Mouse (Mus musculus) cerebellum, adult 11-12 months (tissue): ENCODE measurements at regions not wholly inside any gene's neighbourhood (a gene's known extent, or its start where the extent isn't known, plus 50 kb on each side); places are given as distances from the start of the nearest gene placed in this dataset.

Experiments
- DNase-seq: peaks from one replicate; pipeline ENCODE4 v3.0.0; 2022

DNA sequence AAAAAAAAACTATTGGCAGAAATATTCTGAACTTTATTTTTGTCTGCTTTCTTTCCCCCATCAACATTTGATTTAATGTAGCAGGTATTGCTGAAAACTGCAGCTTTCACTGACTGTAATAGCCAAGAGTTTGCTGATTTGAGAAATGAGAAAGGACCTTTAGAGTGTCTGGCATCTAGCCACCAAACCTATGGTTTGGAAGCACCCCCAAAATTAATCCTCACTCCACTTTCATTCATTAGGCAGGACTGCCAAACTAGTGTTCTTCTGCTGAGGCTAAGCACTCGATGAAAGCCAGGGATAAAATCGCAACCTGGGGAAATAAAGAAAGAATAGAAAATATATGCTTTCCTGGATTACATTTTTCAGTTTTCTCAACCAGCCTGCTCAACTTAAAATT lies 320.4 kb downstream of the Atp6ap1l start:
- no peak for DNase-seq

DNA sequence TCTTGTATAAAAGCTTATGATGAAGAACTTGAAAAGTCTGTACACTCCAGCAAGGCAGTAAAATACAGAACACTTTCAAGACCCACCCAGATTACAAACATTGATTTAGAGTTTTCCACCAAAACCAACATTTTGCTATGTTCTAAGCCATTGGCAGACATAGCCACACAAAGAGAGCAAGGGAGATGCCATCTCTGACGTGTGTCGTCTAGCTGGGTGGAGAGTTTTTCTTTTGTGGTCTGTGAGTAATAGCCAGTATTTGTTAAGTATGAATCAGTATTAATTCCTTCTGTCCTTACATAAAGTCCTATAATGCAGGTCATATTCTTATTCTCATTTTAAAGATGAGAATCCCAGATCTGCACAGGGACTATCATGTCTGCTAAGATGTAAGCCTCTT lies 329.8 kb downstream of the Atp6ap1l start:
- DNase-seq = no peak

DNA sequence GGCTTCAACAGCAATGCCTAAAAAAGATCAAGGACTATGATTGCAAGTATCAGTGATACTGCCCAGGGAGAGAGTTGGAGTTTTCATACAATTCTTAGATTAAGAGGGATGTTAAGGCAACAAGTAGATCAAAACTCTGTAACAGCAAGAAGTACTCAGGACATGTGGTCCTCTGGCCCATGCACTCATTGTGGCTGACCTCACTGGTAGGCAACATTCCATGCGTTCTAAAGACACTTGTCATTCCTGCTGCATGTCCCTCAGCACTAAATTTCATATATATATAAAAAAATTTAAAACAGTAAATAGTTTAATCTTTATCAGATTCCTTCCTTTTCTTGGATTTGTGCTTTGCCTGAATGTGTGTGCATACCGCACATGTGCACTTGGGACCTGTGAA lies 332.6 kb downstream of the Atp6ap1l start:
- no peak for DNase-seq

DNA sequence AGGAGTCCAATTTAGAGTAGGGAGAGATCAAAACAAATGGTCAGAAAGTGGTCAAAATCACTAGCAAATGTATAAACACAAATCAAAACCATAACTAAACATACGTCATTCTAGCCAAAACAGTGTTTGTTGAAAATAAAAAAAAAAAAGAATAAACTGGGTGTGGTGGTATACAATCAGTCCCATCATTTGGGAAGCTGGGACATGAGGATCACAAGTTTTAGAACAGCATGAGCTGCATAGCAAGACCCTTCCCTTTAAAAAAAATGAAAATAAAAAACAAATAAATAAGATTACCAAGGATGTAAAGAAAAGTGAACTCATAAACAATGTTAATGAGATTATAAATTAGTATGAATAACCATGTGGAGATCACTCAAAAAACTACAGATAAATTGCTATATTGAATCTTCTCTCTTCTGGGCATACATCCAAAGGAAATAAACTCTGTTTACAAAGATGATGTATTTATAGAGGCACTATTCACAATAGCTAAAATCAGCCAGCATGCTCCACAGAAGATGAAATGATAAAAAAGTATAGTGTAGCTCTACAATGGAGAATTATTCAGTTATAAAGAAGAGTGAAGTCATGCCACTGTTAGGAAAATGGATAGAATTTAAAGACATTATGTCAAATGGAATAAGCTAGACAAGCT lies 341.8 kb downstream of the Atp6ap1l start:
- DNase-seq = no peak

DNA sequence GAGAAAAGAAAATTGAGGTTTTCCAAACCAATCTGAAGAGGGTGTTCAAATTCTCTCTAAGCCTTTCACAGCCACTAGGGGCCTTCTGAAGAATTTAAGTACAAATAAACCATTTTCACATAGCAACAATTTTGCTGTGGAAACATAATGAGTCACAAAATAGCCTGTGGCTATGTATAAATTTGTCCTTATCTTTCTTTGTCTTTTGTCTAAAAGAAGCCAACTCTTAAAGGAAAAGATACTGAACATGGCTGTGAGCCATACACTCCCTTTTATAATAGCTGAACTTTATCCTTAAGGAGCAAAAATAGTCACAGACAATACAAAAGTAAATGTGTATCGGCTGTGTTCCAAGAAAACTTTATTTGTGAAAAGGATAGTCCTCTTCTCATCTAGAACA lies 345.1 kb downstream of the Atp6ap1l start:
- DNase-seq = no peak

DNA sequence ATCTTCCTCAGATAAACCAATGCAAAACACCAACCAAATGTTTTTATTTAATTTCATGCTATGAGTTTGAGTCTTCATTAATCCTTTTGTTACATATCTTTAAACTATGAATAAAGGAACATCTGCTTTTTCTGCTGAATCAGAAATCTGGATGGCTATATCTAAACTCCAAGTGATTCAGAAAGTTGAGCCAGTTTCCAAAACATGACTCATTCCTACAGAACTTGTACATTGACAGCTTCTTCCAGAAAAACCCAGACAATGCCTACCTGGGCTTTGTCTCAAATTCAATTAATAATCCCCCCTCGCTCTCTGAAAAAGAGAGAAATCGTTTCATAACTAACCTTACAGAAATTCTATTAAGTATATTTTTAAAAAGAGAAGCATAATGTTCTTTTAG lies 345.7 kb downstream of the Atp6ap1l start:
- no peak for DNase-seq

DNA sequence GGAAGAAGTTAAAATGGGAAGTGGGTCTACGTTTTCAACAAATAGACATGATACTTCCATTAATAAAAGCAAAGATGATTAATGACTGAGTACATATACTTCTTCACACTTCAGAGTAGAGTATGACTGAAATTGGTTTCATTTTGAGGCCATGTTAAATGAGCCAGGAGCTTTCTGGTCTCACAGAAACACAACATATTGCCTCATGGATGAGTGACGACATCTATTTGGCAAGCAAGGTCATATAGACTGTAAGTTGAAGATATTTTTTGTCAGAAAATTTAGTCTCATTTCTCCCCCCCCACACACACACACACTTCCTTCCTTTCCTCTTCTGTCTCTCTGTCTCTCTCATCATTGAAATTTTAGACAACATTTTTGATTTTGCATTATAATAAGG lies 354.0 kb downstream of the Atp6ap1l start:
- no peak for DNase-seq

DNA sequence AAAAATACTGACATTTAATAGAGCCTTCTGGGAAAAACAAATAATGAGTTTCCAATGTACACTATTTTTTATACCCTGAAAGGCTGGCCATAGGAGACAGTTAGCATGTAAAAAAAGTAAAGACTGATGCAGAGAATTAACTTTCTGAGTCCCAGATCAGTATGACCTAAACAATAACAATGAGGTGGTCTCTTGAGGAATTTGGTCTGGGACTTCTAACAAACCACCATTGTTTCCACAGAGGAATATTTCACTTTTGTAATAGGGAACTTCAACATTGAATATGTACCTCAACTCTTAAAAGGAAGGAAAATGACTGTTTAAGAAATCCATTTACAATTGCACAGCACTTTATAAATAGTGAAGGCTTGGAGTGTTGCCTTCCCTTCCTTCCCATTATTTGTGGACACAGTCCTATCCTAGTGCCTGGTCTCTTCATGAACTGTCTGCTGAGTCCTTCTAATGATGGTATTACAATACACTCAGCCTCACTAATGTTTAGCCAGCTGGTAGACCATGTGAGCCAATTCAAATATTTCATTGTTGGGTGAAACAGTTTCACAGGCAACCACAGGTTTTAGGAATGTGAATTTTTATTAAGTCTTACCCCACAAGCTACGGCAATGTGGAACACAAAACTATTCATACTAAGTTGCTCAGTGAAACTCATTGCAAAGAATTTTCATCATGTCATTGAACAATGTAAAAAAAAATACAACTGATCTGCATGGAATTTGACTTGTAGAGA lies 358.7 kb downstream of the Atp6ap1l start:
- DNase-seq = no peak

DNA sequence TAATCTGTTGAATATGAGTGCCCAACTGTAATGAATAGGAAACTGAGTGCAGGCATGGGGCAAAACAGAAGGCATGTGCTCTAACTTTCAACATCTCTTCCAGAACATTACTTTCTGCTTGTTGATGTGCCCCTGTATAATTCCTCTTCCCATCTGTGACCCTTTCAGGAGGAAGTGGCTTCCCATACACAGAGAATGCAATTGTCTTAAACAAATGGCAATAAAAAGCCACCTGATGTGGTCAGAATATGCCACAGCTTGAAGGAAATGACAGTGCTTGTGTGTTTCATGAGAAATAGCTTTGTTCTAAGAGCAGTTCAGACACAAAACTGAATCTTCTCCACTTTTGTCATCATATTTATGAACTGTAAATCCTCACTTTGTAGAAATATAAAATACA lies 359.3 kb downstream of the Atp6ap1l start:
- DNase-seq = no peak

DNA sequence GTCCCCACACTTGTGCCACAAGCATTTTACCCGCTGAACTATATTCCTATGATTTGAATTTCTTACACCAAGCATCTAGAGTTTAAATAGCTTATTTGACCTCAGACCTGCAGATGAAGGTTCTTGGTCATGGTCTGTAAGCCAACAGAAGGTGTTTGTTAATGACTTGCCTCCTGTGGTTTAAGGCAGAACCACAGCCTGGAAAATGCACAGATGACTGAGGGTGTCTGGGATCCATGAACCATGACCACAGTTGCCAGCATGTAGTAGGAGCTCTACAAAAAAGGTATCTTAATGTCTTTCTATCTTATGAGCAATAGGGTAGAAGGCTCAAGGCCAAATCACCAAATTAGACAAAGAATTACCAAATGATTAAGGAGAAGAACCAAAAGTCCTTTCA lies 367.6 kb downstream of the Atp6ap1l start:
- DNase-seq = peak; percentile 1

DNA sequence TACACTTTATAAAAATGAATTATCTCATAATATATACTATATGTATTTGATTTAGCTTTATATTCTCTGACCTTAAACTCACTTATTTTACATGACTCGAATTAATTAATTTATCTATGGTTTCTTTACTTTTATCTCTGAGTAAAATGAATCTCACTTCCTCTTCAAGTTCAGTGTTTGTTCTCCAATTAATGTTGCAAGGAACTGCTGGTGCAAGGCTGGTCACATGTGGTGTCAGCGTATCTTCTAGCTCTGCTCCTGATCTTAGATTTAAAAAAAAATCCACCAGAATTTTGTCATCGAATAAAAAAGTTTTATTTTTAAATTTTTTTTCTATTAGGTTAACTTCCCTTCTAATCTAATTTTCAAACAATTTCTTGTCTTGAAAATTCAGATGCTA lies 378.2 kb downstream of the Atp6ap1l start:
- DNase-seq = no peak

DNA sequence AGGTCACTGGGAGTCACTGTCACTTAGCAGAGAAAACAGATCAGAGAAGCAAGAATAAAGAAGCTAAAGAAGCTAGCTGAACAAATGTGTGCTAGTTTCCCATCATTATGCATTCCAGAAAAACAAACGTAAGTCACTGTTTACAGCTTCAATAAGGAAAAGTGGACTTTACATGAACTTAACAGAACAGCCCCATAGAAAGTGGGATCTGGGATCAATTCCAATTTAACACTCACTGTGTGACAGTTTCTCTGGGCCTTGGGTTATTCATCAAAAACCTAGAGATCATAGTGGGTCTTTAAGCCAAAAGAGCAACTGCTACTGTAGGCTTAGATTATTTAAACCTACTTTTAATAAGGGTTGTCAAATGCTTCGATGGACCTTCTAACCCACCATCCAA lies 379.4 kb downstream of the Atp6ap1l start:
- DNase-seq = no peak

DNA sequence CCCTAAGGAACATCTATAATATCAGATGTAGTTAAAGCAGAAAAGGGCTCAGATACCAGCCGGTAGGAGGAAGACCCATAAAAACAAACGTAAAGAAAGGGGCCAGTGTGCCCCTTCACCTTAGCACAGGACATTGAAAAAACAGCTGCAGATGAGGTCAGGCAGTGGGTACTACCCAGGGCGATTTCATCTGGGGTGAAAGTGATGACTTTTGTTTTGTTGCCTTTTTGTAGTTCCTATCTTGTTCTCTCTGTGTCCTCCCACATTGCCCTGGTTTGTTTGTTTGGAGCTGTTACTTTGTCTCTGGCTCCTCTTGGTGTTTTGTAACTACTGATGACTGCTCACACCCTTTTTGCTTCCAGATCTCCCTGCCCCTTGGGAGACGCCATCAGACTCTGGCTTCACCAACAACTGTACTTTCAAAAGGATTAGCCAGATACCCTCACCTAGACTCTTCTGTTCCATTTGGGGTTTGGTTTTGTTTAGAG lies 383.4 kb downstream of the Atp6ap1l start:
- no peak for DNase-seq

DNA sequence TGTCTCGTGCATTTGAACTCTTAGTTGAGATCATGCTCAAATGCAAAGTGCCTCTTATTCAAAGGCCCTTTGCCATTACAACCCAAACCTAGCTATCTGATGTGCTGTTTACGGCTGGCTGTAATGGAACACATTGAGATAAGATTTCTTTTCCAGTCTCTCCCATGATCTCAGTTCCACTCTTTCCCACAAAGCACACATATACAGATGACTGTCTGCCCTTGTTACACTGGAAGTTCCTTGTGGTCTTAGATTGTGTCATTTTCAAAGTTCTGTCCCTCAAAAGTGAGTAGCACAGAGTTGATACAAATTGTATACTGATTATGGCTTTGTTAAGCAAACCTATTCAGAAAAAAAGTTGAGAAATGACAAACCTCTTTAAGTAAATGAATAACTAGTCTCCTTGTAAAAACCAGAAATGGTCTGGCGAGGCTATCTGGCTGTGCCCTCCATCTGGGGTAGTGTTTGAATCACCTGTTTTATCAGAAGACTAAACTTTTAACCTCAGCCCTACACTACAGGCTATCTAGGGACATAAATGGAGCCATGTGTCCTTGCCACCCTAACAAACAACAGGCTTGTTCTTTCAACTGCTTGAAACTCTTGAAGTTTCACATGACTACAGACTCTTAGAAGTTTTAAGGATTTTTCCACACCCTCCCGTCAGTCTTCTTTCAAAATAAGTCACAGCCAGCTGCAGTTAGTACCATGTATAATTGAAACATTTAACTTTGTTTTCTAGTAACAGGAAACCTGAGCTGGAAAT lies 384.0 kb downstream of the Atp6ap1l start:
- DNase-seq = no peak

DNA sequence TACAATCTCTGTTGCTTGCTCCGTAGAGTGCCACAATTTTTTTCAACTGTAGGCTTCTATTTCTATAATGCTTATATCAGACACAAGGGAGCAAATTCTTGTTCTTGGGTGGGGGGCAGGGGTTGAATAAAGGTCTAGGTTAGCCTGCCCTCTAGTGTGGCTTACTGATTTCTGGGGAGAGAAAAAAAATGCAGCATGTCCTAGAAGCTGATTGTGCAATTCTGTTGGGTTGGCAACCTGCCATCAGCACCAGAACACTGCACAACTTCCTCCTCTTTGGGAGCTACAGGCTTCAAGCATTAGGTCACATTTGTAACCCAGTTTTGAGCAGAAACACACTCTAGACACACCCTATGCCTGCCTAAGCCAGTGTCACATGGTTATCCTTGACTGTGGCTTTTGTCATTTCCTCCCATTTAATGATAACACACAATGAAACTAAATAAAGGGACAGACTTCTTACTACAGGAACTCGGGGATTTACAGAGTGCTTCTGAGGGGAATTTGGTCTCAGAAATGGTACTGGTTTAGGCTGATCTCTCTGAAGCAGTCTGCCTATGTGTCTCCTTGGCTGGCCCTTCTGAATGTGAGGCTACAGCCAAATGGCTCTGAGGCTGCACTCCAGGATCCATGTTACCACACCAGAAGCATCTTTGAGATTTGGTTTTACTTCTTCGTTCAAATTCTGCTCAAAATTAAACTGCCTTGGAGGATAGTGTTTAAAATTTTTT lies 389.2 kb downstream of the Atp6ap1l start:
- peak; percentile 16 for DNase-seq

DNA sequence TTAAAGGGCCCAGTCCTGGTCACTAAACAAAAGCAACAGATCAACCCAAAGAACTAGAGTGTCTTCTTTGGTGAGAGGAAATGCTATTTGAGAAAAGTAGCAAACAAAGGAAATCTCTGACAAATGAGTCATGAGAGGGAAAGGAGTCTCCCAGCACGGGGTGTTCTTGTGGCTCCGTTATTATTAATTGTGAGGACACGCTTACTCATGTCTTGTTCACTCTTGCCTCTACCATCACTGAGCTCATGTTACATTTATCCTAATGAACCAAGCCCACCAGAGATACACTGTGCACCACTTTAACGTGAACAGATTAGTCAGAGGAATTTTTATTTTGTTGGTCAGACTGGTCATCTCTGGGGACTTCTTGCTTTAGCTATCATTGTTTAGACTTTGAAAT lies 391.3 kb downstream of the Atp6ap1l start:
- no peak for DNase-seq

DNA sequence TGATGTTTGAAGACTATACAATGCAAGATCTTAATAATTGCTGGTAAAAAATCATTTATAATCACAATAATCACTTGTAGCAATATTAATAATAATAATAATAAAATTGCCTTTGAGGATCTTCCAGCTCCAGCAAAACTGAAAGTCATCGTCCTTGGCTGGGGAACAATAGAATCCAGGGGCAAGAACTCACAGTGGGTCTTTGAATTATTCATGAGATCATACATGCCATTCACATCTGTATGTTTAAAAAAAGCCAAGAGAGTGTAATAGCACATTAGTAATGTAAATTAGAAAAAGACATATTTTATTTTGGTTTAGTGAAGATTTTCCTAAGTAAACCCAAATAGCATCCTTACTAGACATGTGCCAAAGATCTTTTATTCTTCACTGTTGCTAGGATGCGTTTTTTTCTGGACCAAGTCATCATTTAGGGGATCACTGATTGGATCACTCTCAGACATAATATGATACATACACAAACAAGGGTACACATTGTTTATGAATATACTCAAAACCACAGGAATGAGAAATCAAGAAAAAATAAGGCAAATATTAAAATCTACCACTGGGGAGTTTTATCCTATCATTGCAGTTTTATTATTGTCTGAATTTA lies 392.3 kb downstream of the Atp6ap1l start:
- DNase-seq = no peak

DNA sequence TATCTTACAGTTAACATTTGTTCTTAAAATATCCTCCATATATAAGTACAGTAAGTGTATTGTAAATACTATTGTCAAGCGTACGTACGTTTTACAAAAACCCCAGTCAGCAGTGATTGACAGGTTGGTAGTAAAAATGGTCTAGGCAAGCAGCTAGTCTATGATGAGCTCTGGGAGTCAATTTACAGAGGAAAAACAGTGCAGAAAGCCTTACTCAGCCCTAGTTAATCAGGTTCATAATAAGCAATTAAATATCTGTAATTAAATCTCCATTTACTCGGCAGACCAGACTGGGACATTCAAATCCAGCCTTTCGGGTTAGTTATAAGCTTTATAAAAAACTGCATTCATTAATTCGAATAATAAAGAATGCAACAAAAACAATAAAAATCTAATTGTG lies 394.7 kb downstream of the Atp6ap1l start:
- DNase-seq = no peak

DNA sequence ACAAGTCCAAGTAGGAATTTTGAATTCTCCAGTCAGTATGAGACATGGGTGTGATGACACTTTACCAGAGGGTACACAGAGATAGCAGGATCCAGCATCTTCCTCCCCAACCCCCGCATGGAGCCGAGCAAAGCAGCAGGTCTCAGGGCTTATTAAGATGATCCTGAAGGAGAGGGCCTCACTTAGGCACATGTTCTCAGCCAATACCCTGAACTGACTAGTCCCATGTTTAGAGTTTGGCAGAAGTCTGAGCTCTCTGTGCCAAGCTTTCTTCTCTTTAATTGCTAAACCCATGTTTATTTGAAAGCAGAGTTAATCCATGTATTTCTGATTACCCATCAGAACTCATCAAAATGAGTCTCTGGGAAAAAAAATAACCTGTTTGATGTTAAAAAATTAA lies 402.0 kb downstream of the Atp6ap1l start:
- no peak for DNase-seq

DNA sequence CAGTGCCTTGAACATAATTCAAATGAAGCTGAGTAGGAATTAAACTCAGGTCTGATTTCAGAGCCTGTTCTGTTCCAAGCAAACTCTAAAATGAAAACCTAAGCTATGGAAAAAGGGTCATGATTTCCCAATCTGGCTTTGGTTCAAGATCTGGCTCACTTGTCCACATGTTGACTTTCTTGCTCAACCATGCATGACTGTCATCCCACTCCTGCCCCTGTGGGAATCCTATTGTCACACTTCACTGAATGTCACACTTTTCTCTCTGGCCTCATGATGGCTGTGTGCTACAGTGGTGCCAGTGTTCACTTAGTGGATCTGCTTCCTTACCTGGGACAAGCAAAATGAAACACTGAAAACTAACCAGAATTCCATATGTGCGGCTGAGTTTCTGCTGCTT lies 403.0 kb downstream of the Atp6ap1l start:
- no peak for DNase-seq

DNA sequence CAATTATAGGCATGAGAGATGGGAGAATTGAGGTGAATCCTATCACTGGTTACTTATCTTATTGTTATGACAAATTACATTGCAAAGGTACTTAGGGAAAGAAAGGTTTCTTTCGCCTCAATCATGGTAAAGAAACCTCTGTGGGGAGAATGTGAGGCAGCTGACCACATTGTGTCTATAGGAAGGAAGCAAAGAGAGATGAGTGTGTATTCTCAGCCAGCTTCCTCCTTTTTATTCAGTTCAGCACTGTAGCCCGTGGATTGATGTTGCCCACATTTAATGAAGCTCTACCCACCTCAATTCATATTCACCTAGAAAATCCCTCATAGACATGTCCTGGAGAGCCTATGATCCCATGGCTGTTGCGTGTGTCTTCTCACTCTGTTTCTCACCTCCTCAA lies 406.2 kb downstream of the Atp6ap1l start:
- DNase-seq = no peak

DNA sequence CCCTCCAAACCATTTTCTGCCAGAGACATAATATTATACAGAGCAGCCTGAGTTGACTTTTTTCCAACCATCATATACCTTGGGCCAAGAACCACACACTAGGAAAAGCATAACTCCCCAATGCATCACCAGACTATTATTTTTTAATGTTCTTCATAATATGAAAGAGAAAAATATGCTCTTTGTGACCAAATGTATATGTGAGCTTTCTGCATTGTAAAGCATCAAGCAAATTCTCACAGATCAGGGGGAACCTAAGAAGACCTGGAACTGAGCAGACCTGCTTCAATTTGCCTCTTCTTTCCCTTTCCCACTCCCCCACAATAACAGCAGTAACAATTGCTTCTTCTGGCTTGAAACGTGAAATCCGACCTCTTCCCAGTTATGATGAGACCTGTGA lies 407.6 kb downstream of the Atp6ap1l start:
- no peak for DNase-seq

DNA sequence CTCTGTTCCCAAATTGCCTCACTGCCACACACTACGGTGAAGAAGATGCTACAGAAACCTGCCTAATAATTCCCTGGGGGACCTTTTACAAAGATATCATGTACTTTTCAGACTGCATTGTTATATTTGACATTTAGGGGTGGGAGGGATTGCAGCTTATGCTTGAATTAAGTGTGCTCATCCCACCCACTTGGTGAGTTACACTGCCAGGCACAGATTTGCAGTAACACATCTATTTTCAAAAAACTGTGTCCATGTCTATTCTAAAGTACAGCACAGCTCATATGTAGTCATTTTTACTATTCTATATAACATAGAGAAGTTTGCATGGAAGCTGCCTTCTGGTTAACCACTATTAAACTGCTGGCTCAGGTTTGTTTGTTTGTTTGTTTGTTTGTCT lies 404.3 kb upstream of the Xrcc4 start:
- DNase-seq = no peak
